Mouse (Mus musculus) heart, postnatal 0 days (tissue): ENCODE results near the gene Fam117b. TPM values are rescaled to one million over a fixed set of nuclear protein-coding genes. Genes with fewer than 3 reads are reported as not detected.

ENCODE experiments used
- ATAC-seq: fragments of 200-750 bp; cut with Nextera tagmentation; 2 replicates; pipeline ENCODE4 v1.8.0; 2017; ENCODE audit warnings: low read depth, moderate number of reproducible peaks, moderate library complexity; ENCODE audit not compliant: insufficient read depth
- DNase-seq: peaks from one replicate; pipeline ENCODE4 v3.0.0-alpha.2; 2016; ENCODE audit warnings: low spot score
- H3K27ac ChIP-seq: fragments of 300-500 bp; sonication (generic); 2 replicates; pipeline ENCODE4 v1.5.1; 2014; ENCODE audit warnings: low read depth, mild to moderate bottlenecking
- H3K27me3 ChIP-seq: fragments of 300-500 bp; sonication (generic); 2 replicates; pipeline ENCODE4 v1.6.1; 2014; ENCODE audit warnings: low read length, mixed read lengths; ENCODE audit not compliant: control insufficient read depth, insufficient read depth
- H3K36me3 ChIP-seq: fragments of 300-500 bp; sonication (generic); replicated peaks from 2 replicates; pipeline ENCODE4 v1.6.1; 2014; ENCODE audit warnings: low read length, mixed read lengths; ENCODE audit not compliant: control insufficient read depth, insufficient read depth
- H3K4me1 ChIP-seq: fragments of 300-500 bp; sonication (generic); 2 replicates; pipeline ENCODE4 v1.6.1; 2014; ENCODE audit warnings: antibody characterized with exemption; ENCODE audit not compliant: control insufficient read depth, insufficient read depth
- H3K4me2 ChIP-seq: fragments of 300-500 bp; sonication (generic); 2 replicates; pipeline ENCODE4 v1.6.1; 2014; ENCODE audit warnings: low read depth, mild to moderate bottlenecking, low read length, moderate library complexity
- H3K4me3 ChIP-seq: fragments of 300-500 bp; sonication (generic); 2 replicates; pipeline ENCODE4 v1.5.1; 2014; ENCODE audit warnings: low read depth, low read length
- H3K9ac ChIP-seq: fragments of 300-500 bp; sonication (generic); replicated peaks from 2 replicates; pipeline ENCODE4 v1.6.1; 2014; ENCODE audit warnings: low read depth, low read length, mixed read lengths
- H3K9me3 ChIP-seq: fragments of 300-500 bp; sonication (generic); replicated peaks from 2 replicates; pipeline ENCODE4 v1.6.1; 2016; ENCODE audit warnings: low read length; ENCODE audit not compliant: control insufficient read depth
- CTCF ChIP-seq: IDR thresholded peaks from 2 replicates; pipeline ENCODE4 v1.5.1; 2016; ENCODE audit warnings: antibody characterized with exemption, control low read depth, low read depth
- EP300 ChIP-seq: IDR thresholded peaks from 2 replicates; pipeline ENCODE4 v1.6.1; 2016; ENCODE audit warnings: antibody characterized with exemption, low read depth
- whole genome bisulfite sequencing: fragments of 180-500 bp; shearing (Covaris S2); extraction: QIAGEN DNeasy Blood & Tissue Kit; methylation state at CpG from one replicate; pipeline ENCODE4 v1.1.7; 2014; 5-methylcytosine and 5-hydroxymethylcytosine counted together
- polyA plus RNA-seq: library from polyadenylated mRNA; unstranded; fragments of >200 nt; fragmentation: Nextera tagmentation; extraction: Ambion mirVana; gene quantifications from 2 replicates; pipeline ENCODE4 v1.2.1, GENCODE M21; 2015
- total RNA-seq: library from RNA; depleted of rRNA; stranded (reverse); fragments of >200 nt; gene quantifications from 2 replicates; pipeline ENCODE4 v1.2.3, GENCODE M21; 2014; ENCODE audit warnings: low replicate concordance; rRNA removed

The Fam117b gene
- total and polyA plus RNA-seq, 2 experiments from 2014 or later: 2.4 to 7.7 TPM

DNA sequence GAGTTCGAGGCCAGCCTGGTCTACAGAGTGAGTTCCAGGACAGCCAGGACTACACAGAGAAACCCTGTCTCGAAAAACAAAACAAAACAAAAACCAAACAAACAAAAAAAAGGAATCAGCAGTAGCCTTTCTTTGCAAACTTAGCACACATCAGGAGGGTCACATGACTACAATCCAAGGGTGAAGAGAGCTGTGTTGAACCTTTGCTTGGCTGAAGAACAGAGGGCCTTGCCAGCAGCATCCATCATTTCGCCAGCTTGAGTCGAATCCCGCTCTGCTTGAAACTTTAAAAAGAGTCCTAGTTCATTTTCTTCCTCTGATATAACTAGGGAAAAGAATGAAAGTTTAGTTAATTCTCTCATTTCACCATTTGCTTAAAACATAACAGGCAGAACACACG, 102.7 kb downstream of the Fam117b start:
- Histone ChIP-seq H3K9me3 (no peaks in the 10 kb centered on the region), H3K4me1 (no peaks in the 10 kb centered on the region), H3K27me3 (no peaks in the 10 kb centered on the region), H3K36me3 (no peaks in the 10 kb centered on the region), H3K27ac (no peak overlapping the region), H3K9ac (no peak overlapping the region), H3K4me3 (no peak overlapping the region), H3K4me2 (no peak overlapping the region)
- ATAC-seq: no peak
- no peak for DNase-seq
- TF ChIP-seq EP300: no peak
- no peak for TF ChIP-seq CTCF
- WGBS: 80% methylated on average over 6 of the region's 6 CpGs

DNA sequence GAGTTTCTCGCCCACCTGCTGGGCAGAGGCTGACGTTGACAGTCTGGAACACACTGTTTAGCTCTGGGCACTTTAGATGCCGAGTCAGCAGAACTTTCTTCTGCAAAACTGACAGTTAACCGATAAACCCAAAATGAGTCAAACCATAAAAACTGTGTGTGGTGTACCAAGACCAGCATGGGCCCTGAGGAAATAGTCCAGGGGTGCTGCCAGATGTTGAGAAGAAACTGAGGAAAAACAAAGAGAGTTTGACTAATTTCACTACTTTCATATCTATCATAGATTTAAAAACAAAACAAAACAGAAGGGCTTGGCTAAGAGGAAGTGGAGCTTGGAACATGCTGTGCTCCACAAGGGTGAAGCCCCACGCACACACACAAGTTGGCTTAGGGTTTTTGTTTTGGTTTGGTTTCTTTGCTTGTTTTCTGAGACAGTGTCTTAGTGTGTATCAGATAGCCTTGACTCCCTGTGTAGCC, 103.4 kb downstream of the Fam117b start:
- no peak overlapping the region for H3K27ac ChIP-seq
- no peaks in the 10 kb centered on the region for H3K36me3 ChIP-seq
- no peak overlapping the region for H3K4me2 ChIP-seq
- H3K4me1 ChIP-seq: no peaks in the 10 kb centered on the region
- DNase-seq (no peak), ATAC-seq (no peak)
- no peak overlapping the region for H3K9ac ChIP-seq
- H3K4me3 ChIP-seq: no peak overlapping the region
- no peaks in the 10 kb centered on the region for H3K9me3 ChIP-seq
- H3K27me3 ChIP-seq: no peaks in the 10 kb centered on the region
- WGBS: 59% methylated on average over 5 of the region's 5 CpGs
- TF ChIP-seq CTCF (no peak), EP300 (no peak)

DNA sequence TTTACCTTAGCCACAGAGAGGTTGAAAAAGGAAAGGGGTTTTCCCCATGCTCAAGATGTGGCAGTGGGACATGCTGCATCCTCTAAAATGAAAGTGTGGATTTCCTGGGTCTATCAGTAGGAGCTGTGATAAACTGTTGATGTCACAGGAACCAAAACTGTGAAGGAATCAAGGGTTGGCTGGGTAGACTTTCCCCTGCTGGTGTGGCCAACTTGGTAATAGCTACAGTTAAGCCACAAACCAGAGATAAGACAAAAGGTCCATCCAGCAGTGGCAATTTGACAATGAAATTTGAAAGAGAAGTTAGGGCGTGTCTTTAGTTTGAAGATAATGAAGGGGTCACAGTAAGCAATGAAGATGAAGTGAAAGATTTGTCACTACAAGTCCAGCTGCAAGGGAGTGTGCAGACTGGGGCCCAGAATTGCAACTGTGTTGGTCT, 104.2 kb downstream of the Fam117b start:
- WGBS: 82% methylated on average over 1 of the region's 1 CpGs
- H3K36me3 ChIP-seq: no peaks in the 10 kb centered on the region
- H3K4me2 ChIP-seq: no peak overlapping the region
- ATAC-seq (no peak), DNase-seq (no peak)
- H3K9ac ChIP-seq: no peak overlapping the region
- TF ChIP-seq CTCF (no peak), EP300 (no peak)
- H3K4me3 ChIP-seq: no peak overlapping the region
- no peaks in the 10 kb centered on the region for H3K9me3 ChIP-seq
- no peaks in the 10 kb centered on the region for H3K4me1 ChIP-seq
- no peaks in the 10 kb centered on the region for H3K27me3 ChIP-seq
- no peak overlapping the region for H3K27ac ChIP-seq

Other genes starting within 250 kb of the Fam117b start
- gene Sumo1, start 242.2 kb upstream of the Fam117b start, total RNA-seq: 68.9 and 71.3 TPM in 2 replicates
- 186 and 199 TPM in 2 replicates for gene Sumo1, start 242.2 kb upstream of the Fam117b start, polyA plus RNA-seq
- 30.7 and 31.1 TPM in 2 replicates for gene Nop58, start 228.0 kb upstream of the Fam117b start, total RNA-seq
- 70.5 and 82.0 TPM in 2 replicates for gene Nop58, start 228.0 kb upstream of the Fam117b start, polyA plus RNA-seq
- 30.5 and 38.5 TPM in 2 replicates for gene Bmpr2, start 149.6 kb upstream of the Fam117b start, total RNA-seq
- 5.3 and 6.1 TPM in 2 replicates for gene Bmpr2, start 149.6 kb upstream of the Fam117b start, polyA plus RNA-seq
- not detected in 2 replicates for gene Ica1l, start 130.2 kb downstream of the Fam117b start, total RNA-seq
- gene Ica1l, start 130.2 kb downstream of the Fam117b start, polyA plus RNA-seq: 0.19 and 0.20 TPM in 2 replicates
- gene Carf, start 185.2 kb downstream of the Fam117b start, total RNA-seq: 3.1 and 4.3 TPM in 2 replicates
- 3.5 and 3.7 TPM in 2 replicates for gene Carf, start 185.2 kb downstream of the Fam117b start, polyA plus RNA-seq
- gene Wdr12, start 185.6 kb downstream of the Fam117b start, total RNA-seq: 10.8 and 24.2 TPM in 2 replicates
- gene Wdr12, start 185.6 kb downstream of the Fam117b start, polyA plus RNA-seq: 19.5 and 20.5 TPM in 2 replicates